Mouse (Mus musculus) CH12.LX (cell line): ENCODE results near the gene Dok4. TPM values are rescaled to one million over a fixed set of nuclear protein-coding genes. Genes with fewer than 3 reads are reported as not detected.

Source experiments
- DNase-seq: peaks from one replicate; pipeline ENCODE4 v3.0.0-alpha.2; 2013; ENCODE audit errors: extremely low read depth
- H3K27ac ChIP-seq: 2 replicates; pipeline ENCODE4 v1.5.1; 2012; ENCODE audit warnings: low read depth, mild to moderate bottlenecking, control low read depth, moderate library complexity; ENCODE audit not compliant: insufficient read depth
- H3K27me3 ChIP-seq: replicated peaks from 2 replicates; pipeline ENCODE3; 2012; ENCODE audit warnings: inconsistent platforms
- H3K36me3 ChIP-seq, 2 experiments: replicated peaks in 1 of 2; 2 replicates each; pipeline versions ENCODE3 to v1.6.1; 2012; ENCODE audit warnings: inconsistent platforms in 1 of 2, low read length in 1 of 2, mild to moderate bottlenecking in 1 of 2, mixed read lengths in 1 of 2, moderate library complexity in 1 of 2; ENCODE audit not compliant: control insufficient read depth in 1 of 2, insufficient read depth in 1 of 2
- H3K4me1 ChIP-seq, 2 experiments: 2 replicates each; pipeline ENCODE4 v1.6.1; 2012; ENCODE audit warnings: inconsistent platforms in 1 of 2, moderate library complexity in 1 of 2; ENCODE audit not compliant: insufficient read depth in 2 of 2, control insufficient read depth in 1 of 2
- H3K4me2 ChIP-seq: 2 replicates; pipeline ENCODE4 v1.6.1; 2012; ENCODE audit warnings: low read depth, mild to moderate bottlenecking, control low read depth; ENCODE audit not compliant: poor library complexity, insufficient read depth, severe bottlenecking
- H3K4me3 ChIP-seq, 3 experiments: fragments of 150-350 bp in 1 of 3; sonication (generic) in 1 of 3; replicated peaks in 1 of 3; 2 replicates each; pipeline versions ENCODE3 to v1.5.1; 2011 to 2012; ENCODE audit warnings: low read depth in 2 of 3, low read length in 2 of 3, mild to moderate bottlenecking in 2 of 3, moderate library complexity in 2 of 3, control low read depth in 1 of 3, improper control_type of control experiment in 1 of 3, inconsistent platforms in 1 of 3, mixed read lengths in 1 of 3; ENCODE audit not compliant: poor library complexity in 1 of 3
- H3K79me2 ChIP-seq: replicated peaks from 2 replicates; pipeline ENCODE4 v1.6.1; 2012; ENCODE audit warnings: mild to moderate bottlenecking, moderate library complexity; ENCODE audit not compliant: control insufficient read depth, poor library complexity, insufficient read depth, severe bottlenecking; ENCODE audit errors: extremely low read depth
- H3K9ac ChIP-seq: 2 replicates; pipeline ENCODE4 v1.6.1; 2012; ENCODE audit warnings: low read depth, mild to moderate bottlenecking, control low read depth, moderate library complexity; ENCODE audit not compliant: insufficient read depth
- H3K9me3 ChIP-seq: replicated peaks from 2 replicates; pipeline ENCODE3; 2012; ENCODE audit warnings: low read length, inconsistent platforms, mixed read lengths
- CHD1 ChIP-seq: IDR thresholded peaks from 2 replicates; pipeline ENCODE4 v1.6.1; 2012; ENCODE audit warnings: low read depth, low read length, improper control_type of control experiment, inconsistent platforms
- CTCF ChIP-seq, 2 experiments: IDR thresholded peaks in 1 of 2; conservative IDR thresholded peaks in 1 of 2; 2 replicates each; pipeline ENCODE4 v1.5.1; 2011 to 2012; ENCODE audit warnings: low read depth in 2 of 2, low read length in 2 of 2, improper control_type of control experiment in 1 of 2, inconsistent platforms in 1 of 2, mild to moderate bottlenecking in 1 of 2, moderate library complexity in 1 of 2
- IRF4 ChIP-seq: IDR thresholded peaks from 2 replicates; pipeline ENCODE4 v1.6.1; 2014; ENCODE audit warnings: low read depth, mild to moderate bottlenecking, inconsistent platforms, low read length, improper control_type of control experiment
- JUND ChIP-seq: conservative IDR thresholded peaks from 2 replicates; pipeline ENCODE4 v1.6.1; 2011; ENCODE audit warnings: low read depth, low read length, improper control_type of control experiment
- MAZ ChIP-seq: IDR thresholded peaks from 2 replicates; pipeline ENCODE4 v1.6.1; 2012; ENCODE audit warnings: low read depth, mild to moderate bottlenecking, inconsistent platforms, low read length, improper control_type of control experiment, moderate library complexity
- MEF2A ChIP-seq: IDR thresholded peaks from 2 replicates; pipeline ENCODE4 v1.6.1; 2014; ENCODE audit warnings: low read depth, mild to moderate bottlenecking, inconsistent platforms, low read length, improper control_type of control experiment, borderline replicate concordance
- MXI1 ChIP-seq: IDR thresholded peaks from 2 replicates; pipeline ENCODE4 v1.6.1; 2011; ENCODE audit warnings: mild to moderate bottlenecking, low read depth, low read length, improper control_type of control experiment
- MYC ChIP-seq: IDR thresholded peaks from 2 replicates; pipeline ENCODE4 v1.6.1; 2011; ENCODE audit warnings: low read depth, mild to moderate bottlenecking, improper control_type of control experiment, low read length
- RAD21 ChIP-seq: IDR thresholded peaks from 2 replicates; pipeline ENCODE4 v1.6.1; 2011; ENCODE audit warnings: low read depth, mild to moderate bottlenecking, low read length, improper control_type of control experiment, moderate library complexity
- SMC3 ChIP-seq: IDR thresholded peaks from 2 replicates; pipeline ENCODE4 v1.6.1; 2011; ENCODE audit warnings: low read depth, low read length, improper control_type of control experiment
- TCF12 ChIP-seq: IDR thresholded peaks from 2 replicates; pipeline ENCODE4 v1.6.1; 2014; ENCODE audit warnings: low read depth, mild to moderate bottlenecking, inconsistent platforms, low read length, improper control_type of control experiment
- USF1 ChIP-seq: IDR thresholded peaks from 2 replicates; pipeline ENCODE4 v1.6.1; 2014; ENCODE audit warnings: low read depth, mild to moderate bottlenecking, inconsistent platforms, low read length, improper control_type of control experiment
- USF2 ChIP-seq: conservative IDR thresholded peaks from 2 replicates; pipeline ENCODE4 v1.6.1; 2011; ENCODE audit warnings: low read depth, low read length, improper control_type of control experiment
- ZC3H11A ChIP-seq: IDR thresholded peaks from 2 replicates; pipeline ENCODE4 v1.6.1; 2012; ENCODE audit warnings: low read depth, mild to moderate bottlenecking, inconsistent platforms, low read length, improper control_type of control experiment
- ZKSCAN1 ChIP-seq: IDR thresholded peaks from 2 replicates; pipeline ENCODE4 v1.6.1; 2012; ENCODE audit warnings: low read depth, inconsistent platforms, low read length, improper control_type of control experiment, borderline replicate concordance
- ZNF384 ChIP-seq: IDR thresholded peaks from 2 replicates; pipeline ENCODE4 v1.6.1; 2012; ENCODE audit warnings: low read depth, low read length, improper control_type of control experiment, inconsistent platforms
- dilution Hi-C: fragments of 300-500 bp; cut with MboI; formaldehyde crosslinking; loops from 2 replicates; pipeline ENCODE4 v1.14.3; 2020; ENCODE audit warnings: low sequenced_read_pairs; ENCODE audit not compliant: extremely low pct_unique_long_range_greater_than_20kb, extremely low pct_ligation_motif_present
- in situ Hi-C: fragments of 300-500 bp; cut with MboI; formaldehyde crosslinking; loops from 3 replicates; pipeline ENCODE4 v1.14.3; 2019; ENCODE audit warnings: low sequenced_read_pairs, low pct_ligation_motif_present, low pct_unique_long_range_greater_than_20kb, mixed read lengths
- polyA plus RNA-seq: library from polyadenylated mRNA; unstranded; fragments of >175 nt; gene quantifications from 2 replicates; pipeline ENCODE4 v1.2.1, GENCODE M21; 2012; ENCODE audit warnings: low read depth; ENCODE audit not compliant: insufficient read length
- total RNA-seq, 2 experiments: library from RNA; depleted of rRNA; stranded (reverse); fragments of 300-350 nt in 1 of 2; fragments of >200 nt in 1 of 2; gene quantifications; 2 replicates each; pipeline ENCODE4 v1.2.3; 2012 to 2014

Gene Dok4
- total and polyA plus RNA-seq, 3 experiments: 1.9 to 2.3 (median 2.3) TPM

GRCm38 (mm10) chr8:94875096-94875870, 847 bp downstream of the Dok4 start:
- Histone ChIP-seq H3K4me1 (peaks cover 8 to 36% of the 10 kb centered on the region in 2 experiments; a peak in 2 of 4 replicates), H3K27me3 (peaks cover 17% of the 10 kb centered on the region), H3K4me2 (peak overlapping the region; percentile 89), H3K9ac (peak overlapping the region; percentile 50), H3K79me2 (no peaks in the 10 kb centered on the region), H3K9me3 (no peaks in the 10 kb centered on the region), H3K4me3 (peak overlapping the region; percentile 29 to 55 (median 53)), H3K27ac (no peak overlapping the region), H3K36me3 (peaks cover 0 to 4% of the 10 kb centered on the region in 2 experiments)
- in situ Hi-C loops: no loop called here
- dilution Hi-C loops: no loop called here
- no peak for TF ChIP-seq ZC3H11A
- 0 out of 2 replicates have a peak, but pooled peaks have one; percentile 1 for TF ChIP-seq TCF12
- DNase-seq: no peak

GRCm38 (mm10) chr8:94874358-94874757, 1.8 kb downstream of the Dok4 start:
- in situ Hi-C loops (loop anchor here (5.0 kb wide), 1 partner anchor 33 kb away; no protein-coding TSS in a partner anchor), dilution Hi-C loops (no loop called here)
- Histone ChIP-seq H3K27ac (no peak overlapping the region), H3K9me3 (no peaks in the 10 kb centered on the region), H3K4me3 (no peak overlapping the region), H3K79me2 (no peaks in the 10 kb centered on the region), H3K27me3 (peaks cover 17% of the 10 kb centered on the region), H3K36me3 (peaks cover 0 to 9% of the 10 kb centered on the region in 2 experiments), H3K4me1 (peaks cover 8 to 36% of the 10 kb centered on the region in 2 experiments; a peak in 2 of 4 replicates), H3K4me2 (no peak overlapping the region), H3K9ac (no peak overlapping the region)
- peak; percentile 72 for DNase-seq
- TF ChIP-seq USF2 (no peak), CTCF (conservative IDR thresholded peaks at IDR 0.05 in 1 of 2, IDR thresholded peaks at IDR 0.05 in 1 of 2; ENCODE audit: low read depth in 2 of 2, low read length in 2 of 2) (peak; percentile 78 to 85), ZNF384 (no peak), IRF4 (no peak), CHD1 (no peak), MXI1 (no peak), RAD21 (peak; percentile 53), MAZ (no peak), MEF2A (no peak), SMC3 (peak; percentile 88)

DNA sequence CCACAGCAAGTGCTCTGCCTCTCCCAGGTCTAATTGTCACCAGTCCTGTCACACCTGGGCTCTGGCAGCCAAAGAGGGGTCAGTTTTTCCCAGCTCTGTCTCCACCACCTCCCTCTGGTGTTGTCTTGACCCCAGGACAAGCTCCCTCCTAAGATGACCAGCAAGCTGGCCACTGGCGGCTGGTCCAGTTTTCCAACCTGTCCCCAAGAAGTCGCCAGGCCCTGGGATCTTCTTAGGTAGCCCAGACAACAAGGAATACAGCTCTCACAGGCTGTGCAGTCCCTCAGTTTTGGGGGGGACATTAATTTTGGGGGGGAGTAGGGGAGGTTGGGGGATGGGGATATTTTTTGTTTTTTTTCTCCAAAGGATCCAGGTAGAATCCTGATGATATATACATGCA, 3.6 kb downstream of the Dok4 start:
- Histone ChIP-seq H3K4me1 (peaks cover 6 to 31% of the 10 kb centered on the region in 2 experiments; a peak in 2 of 4 replicates), H3K9ac (no peak overlapping the region), H3K36me3 (peaks cover 0 to 25% of the 10 kb centered on the region in 2 experiments), H3K9me3 (no peaks in the 10 kb centered on the region), H3K4me2 (no peak overlapping the region), H3K27me3 (peaks cover 17% of the 10 kb centered on the region), H3K79me2 (no peaks in the 10 kb centered on the region), H3K27ac (no peak overlapping the region), H3K4me3 (no peak overlapping the region)
- TF ChIP-seq USF1: no peak
- no peak for TF ChIP-seq MYC
- no peak for TF ChIP-seq TCF12
- no peak for TF ChIP-seq ZKSCAN1
- no peak for TF ChIP-seq JUND
- TF ChIP-seq RAD21: no peak
- no peak for DNase-seq
- in situ Hi-C loops: loop anchor here (5.0 kb wide), 1 partner anchor 35 kb away; no protein-coding TSS in a partner anchor
- dilution Hi-C loops: no loop called here
